In the genomic region with DNA sequence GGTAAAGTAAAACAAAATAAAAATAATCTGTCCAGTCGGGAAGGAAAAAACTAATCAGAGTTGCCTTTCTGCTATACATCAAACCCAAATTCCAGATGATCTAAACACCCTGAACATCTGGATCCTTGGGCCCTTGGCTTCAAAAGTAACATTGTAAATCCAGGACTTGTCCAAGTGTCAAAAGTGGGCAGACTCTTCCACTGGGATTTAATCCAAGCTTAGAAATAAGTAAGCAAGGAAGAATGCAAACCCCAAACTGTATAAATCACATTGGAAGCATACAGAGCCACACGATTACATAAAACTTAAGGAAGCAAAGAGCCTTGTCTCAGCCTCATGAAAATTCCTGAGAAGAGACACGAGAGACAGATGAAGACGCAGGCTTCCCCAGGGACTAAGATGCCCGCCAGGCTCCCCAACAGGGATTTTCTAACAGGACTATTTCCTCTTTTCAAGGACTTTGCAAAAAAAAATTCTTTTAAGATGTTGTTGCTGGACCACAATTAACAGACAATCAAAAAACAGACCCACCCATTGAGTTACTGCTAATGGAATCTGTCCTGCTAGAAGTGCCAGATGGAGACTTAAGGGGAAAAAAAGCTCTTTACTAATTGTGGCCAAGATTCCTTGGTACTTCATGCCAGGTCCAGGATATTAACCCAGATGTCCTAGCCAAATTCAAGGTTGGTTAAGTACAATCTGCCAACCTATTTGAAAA, we compare ENCODE assay signal across 11 mouse cellular contexts. TPM values are rescaled to one million over a fixed set of nuclear protein-coding genes. Genes with fewer than 3 reads are reported as not detected.
DNase-seq lines count a peak whose midpoint lies in the region; ATAC-seq lines count a peak whose summit lies in the region.
"Had no signal": no experiment of that assay in that cellular context is flagged by ENCODE, and none has a peak within 500 bp of the region (broad histone marks: within the 10 kb centered on the region; RNA-seq: fewer than 3 reads in every experiment).

No protein-coding gene starts in this region.

- ATAC-seq in lung, embryonic 16.5 days (ENCODE audit: low read depth): peak; percentile 41
- ATAC-seq in neural tube, embryonic 15.5 days (ENCODE audit: low FRiP score): no peak
- ATAC-seq: liver, embryonic 12.5 days had no signal

- peak overlapping the region; percentile 53; the same call in 1 of the 2 replicates for H3K27ac ChIP-seq in lung, embryonic 16.5 days (ENCODE audit: low read length)
- peak overlapping the region; percentile 25; the same call in 1 of the 2 replicates for H3K27ac ChIP-seq in neural tube, embryonic 15.5 days (replicated peaks)
- H3K27ac ChIP-seq: liver, embryonic 12.5 days; midbrain, embryonic 12.5 days had no signal

- H3K4me3 ChIP-seq in lung, embryonic 16.5 days (ENCODE audit: low read length): no peak overlapping the region
- H3K4me3 ChIP-seq in neural tube, embryonic 15.5 days (replicated peaks): no peak overlapping the region
- H3K4me3 ChIP-seq: erythroblast, embryonic 14.5 days; liver, embryonic 12.5 days; midbrain, embryonic 12.5 days had no signal

- peaks cover 18% of the 10 kb centered on the region for H3K4me1 ChIP-seq in lung, embryonic 16.5 days (replicated peaks; ENCODE audit: control insufficient read depth, insufficient read depth, low read length)
- peaks cover 41% of the 10 kb centered on the region for H3K4me1 ChIP-seq in neural tube, embryonic 15.5 days

- no peak overlapping the region for H3K9ac ChIP-seq in lung, embryonic 16.5 days (ENCODE audit: low read length)
- H3K9ac ChIP-seq in neural tube, embryonic 15.5 days (replicated peaks): no peak overlapping the region
- H3K9ac ChIP-seq: liver, embryonic 12.5 days; midbrain, embryonic 12.5 days had no signal

- peak; percentile 24 for DNase-seq in heart, postnatal 25 days (ENCODE audit: low spot score)
- DNase-seq in heart, adult 8-10 months (ENCODE audit: low spot score): no peak
- no peak for DNase-seq in lung, postnatal 14 days
- DNase-seq in cerebellum, adult 18-20 months: peak; percentile 52 to 58
- no peak for DNase-seq in adrenal gland, postnatal 25 days
- DNase-seq in adrenal gland, postnatal 14 days: no peak

- H3K36me3 ChIP-seq in lung, embryonic 16.5 days (ENCODE audit: control insufficient read depth, insufficient read depth, low read length): no peaks in the 10 kb centered on the region
- H3K36me3 ChIP-seq in neural tube, embryonic 15.5 days: no peaks in the 10 kb centered on the region
- H3K36me3 ChIP-seq: liver, embryonic 12.5 days had no signal

- H3K27me3 ChIP-seq in lung, embryonic 16.5 days (ENCODE audit: control insufficient read depth, insufficient read depth, low read depth, low read length): no peaks in the 10 kb centered on the region
- H3K27me3 ChIP-seq in neural tube, embryonic 15.5 days (replicated peaks): no peaks in the 10 kb centered on the region
- H3K27me3 ChIP-seq: midbrain, embryonic 12.5 days had no signal

- WGBS in lung, embryonic 16.5 days: 27% methylated on average over 5 of the region's 5 CpGs
- WGBS in neural tube, embryonic 15.5 days: 32% methylated on average over 5 of the region's 5 CpGs

- intact Hi-C loops in heart, postnatal 25 days (cut with DNase I): no loop called here

- H3K4me2 ChIP-seq in lung, embryonic 16.5 days (ENCODE audit: low read depth, low read length): no peak overlapping the region
- H3K4me2 ChIP-seq in neural tube, embryonic 15.5 days: no peak overlapping the region
- H3K4me2 ChIP-seq: liver, embryonic 12.5 days; midbrain, embryonic 12.5 days had no signal

- H3K9me3 ChIP-seq in lung, embryonic 16.5 days (ENCODE audit: control insufficient read depth, low read length): no peaks in the 10 kb centered on the region
- no peaks in the 10 kb centered on the region for H3K9me3 ChIP-seq in neural tube, embryonic 15.5 days (replicated peaks)
- H3K9me3 ChIP-seq: liver, embryonic 12.5 days; midbrain, embryonic 12.5 days had no signal

RNA-seq across cellular contexts. Expression of a gene that starts 4.7 kb away (rescaled TPM):
- 100 to 1,000 TPM; 135 to 152 TPM for total RNA-seq in heart, postnatal 25 days (2021)
- 100 to 1,000 TPM; 213 to 261 (median 228) TPM for total RNA-seq in heart, adult 8-10 months (2022)
- 35.7 and 37.9 TPM in 2 replicates for polyA plus RNA-seq in lung, embryonic 16.5 days (2015; fragmentation: Nextera tagmentation; extraction: Ambion mirVana)
- 72.1 and 81.1 TPM in 2 replicates for polyA plus RNA-seq in neural tube, embryonic 15.5 days (2015; fragmentation: Nextera tagmentation; extraction: Ambion mirVana)
- 87.4 and 103 TPM in 2 replicates for total RNA-seq in adrenal gland, postnatal 25 days (2021)
- total RNA-seq in adrenal gland, postnatal 14 days (2021): 63.1 and 64.8 TPM in 2 replicates

RNA-seq across cellular contexts. Expression of a gene that starts 41.2 kb away (rescaled TPM):
- 10 to 100 TPM; 23.2 to 25.1 TPM for total RNA-seq in heart, postnatal 25 days (2021)
- total RNA-seq in heart, adult 8-10 months (2022): 10 to 100 TPM; 18.3 to 22.5 (median 20.3) TPM
- 75.9 and 76.4 TPM in 2 replicates for polyA plus RNA-seq in lung, embryonic 16.5 days (2015; fragmentation: Nextera tagmentation; extraction: Ambion mirVana)
- polyA plus RNA-seq in neural tube, embryonic 15.5 days (2015; fragmentation: Nextera tagmentation; extraction: Ambion mirVana): 57.0 and 65.8 TPM in 2 replicates
- 52.9 and 57.5 TPM in 2 replicates for total RNA-seq in adrenal gland, postnatal 25 days (2021)
- 46.9 and 58.0 TPM in 2 replicates for total RNA-seq in adrenal gland, postnatal 14 days (2021)

Comparison
In these comparisons a context has a peak if more than half of its experiments do, and no peak if none do; other contexts are left out.
1. DNase-seq: peak in heart, postnatal 25 days (single experiment) and cerebellum, adult 18-20 months (2 of 2); none in heart, adult 8-10 months (single experiment), lung, postnatal 14 days (single experiment), adrenal gland, postnatal 25 days (single experiment) and adrenal gland, postnatal 14 days (single experiment).